Mouse (Mus musculus) urinary bladder, postnatal 0 days (tissue): ENCODE data around the gene Gzme. TPM values are rescaled to one million over a fixed set of nuclear protein-coding genes. Genes with fewer than 3 reads are reported as not detected.

Experiments used
- microRNA-seq: library from miRNA; unstranded; fragments of <30 nt; microRNA quantifications from one replicate; pipeline ENCODE4, GENCODE M21; 2016
- polyA plus RNA-seq: library from polyadenylated mRNA; unstranded; fragments of >200 nt; fragmentation: Nextera tagmentation; extraction: Ambion mirVana; gene quantifications from 2 replicates; pipeline ENCODE4 v1.2.1, GENCODE M21; 2015

Gene Gzme
- polyA plus RNA-seq = not detected in 2 replicates

DNA sequence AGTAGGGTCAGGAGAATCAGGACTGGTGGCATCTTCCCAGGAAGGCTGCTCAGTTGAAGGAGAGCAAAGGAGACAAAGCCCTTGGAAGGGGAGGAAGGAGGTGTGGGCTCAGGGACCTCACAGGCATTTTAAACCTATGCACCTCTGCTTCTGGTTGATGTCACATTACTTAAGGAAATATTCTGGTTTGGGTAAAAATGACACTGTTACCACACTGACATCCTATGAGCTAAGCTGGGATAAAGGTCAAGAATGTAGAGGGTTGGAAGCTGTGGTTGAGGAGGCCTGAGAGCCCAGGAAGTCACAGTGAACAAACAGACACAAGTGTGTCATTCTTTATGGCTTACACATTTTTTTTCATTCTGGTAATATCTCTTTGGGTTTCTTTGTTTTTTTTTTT is at the start of gene Gzme:
Gene Gzme (minus strand): TSS at position 101 of the 400 bp plus-strand sequence.

DNA sequence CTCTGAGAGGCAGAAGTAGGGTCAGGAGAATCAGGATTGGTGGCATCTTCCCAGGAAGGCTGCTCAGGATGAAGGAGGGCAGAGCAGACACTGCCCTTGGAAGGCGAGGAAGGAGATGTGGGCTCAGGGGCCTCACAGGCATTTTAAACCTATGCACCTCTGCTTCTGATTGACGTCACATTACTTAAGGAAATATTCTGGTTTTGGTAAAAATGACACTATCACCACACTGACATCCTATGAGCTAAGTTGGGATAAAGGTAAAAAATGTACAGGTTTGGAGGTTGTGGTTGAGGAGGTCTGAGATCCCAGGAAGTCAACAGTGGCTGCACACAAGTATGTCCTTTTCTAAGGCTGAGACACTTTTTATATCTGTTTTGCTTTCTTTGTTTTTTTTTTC is 39.1 kb upstream of the Gzme start, which contains the start of gene Gzmg:
Gene Gzmg (minus strand): TSS at position 101 of the 400 bp plus-strand sequence.

DNA sequence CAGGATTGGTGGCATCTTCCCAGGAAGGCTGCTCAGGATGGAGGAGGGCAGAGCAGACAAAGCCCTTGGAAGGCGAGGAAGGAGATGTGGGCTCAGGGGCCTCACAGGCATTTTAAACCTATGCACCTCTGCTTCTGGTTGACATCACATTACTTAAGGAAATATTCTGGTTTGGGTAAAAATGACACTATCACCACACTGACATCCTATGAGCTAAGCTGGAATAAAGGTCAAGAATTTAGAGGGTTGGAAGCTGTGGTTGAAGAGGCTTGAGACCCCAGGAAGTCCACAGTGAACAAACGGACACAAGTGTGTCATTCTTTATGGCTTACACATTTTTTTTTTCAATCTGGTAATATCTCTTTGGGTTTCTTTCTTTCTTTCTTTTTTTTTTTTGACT is 12.1 kb upstream of the Gzme start, which contains the start of gene Gzmd:
Gene Gzmd (minus strand): TSS at position 101 of the 400 bp plus-strand sequence.

DNA sequence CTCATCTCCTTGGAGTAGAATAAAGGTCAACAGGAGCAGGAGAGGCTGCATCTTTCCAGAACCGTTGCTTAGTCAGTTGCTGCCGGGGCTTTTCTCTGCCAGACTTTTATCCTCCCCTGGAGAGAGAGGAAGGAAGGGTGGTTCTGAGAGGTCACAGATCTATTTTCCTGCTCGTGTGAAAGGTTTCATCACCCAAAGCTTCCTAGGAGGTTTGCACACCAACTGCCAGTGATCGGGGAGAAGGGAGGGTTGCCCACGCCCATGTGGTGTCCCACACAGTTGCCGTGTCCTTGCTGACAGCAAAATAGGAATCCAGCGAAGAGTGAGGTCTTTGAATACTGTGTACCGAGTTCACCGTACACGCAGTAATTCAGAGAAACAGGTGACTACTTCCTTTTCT is 18.0 kb downstream of the Gzme start, which contains the start of gene Ctsg:
Gene Ctsg (minus strand): TSS at position 189 of the 400 bp plus-strand sequence.

DNA sequence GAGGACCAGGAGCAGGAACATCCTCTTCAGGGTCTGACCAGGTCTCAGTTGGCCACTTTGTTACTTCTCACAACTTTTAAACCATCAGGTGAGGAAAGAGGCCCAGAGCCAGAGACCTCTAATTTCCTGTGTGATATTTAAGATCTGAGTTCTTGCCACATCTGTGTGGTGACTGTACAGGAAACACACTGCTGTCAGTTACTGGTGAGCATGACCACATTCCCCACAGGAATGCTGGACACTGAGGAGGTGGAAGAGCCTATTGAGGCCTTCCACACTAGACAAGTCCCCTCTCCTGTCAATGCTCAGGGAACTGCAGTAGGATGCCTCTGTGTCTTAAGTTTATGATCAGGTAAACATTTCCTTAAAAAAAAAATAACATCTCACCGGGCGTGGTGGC is 35.3 kb downstream of the Gzme start, which contains the start of gene Mcpt8:
Gene Mcpt8 (minus strand): TSS at position 107 of the 400 bp plus-strand sequence.

Small RNA genes lying within 50 kb of the gene (microRNA-seq; reads per million reads assigned to microRNA genes)
- not detected for gene Mir6949

Other genes with a start within 250 kb of the Gzme start
- gene Cbln3, start 236.2 kb downstream of the Gzme start, polyA plus RNA-seq = 0.18 and 0.21 TPM in 2 replicates
- gene Khnyn, start 235.7 kb downstream of the Gzme start, polyA plus RNA-seq = 8.4 and 9.2 TPM in 2 replicates
- 43.8 and 50.4 TPM in 2 replicates for gene Sdr39u1, start 220.3 kb downstream of the Gzme start, polyA plus RNA-seq
- gene Cma1, start 175.9 kb downstream of the Gzme start, polyA plus RNA-seq = 35.6 and 71.0 TPM in 2 replicates
- 0.19 and 0.20 TPM in 2 replicates for gene Cma2, start 169.6 kb downstream of the Gzme start, polyA plus RNA-seq
- gene Mcpt1, start 102.7 kb downstream of the Gzme start, polyA plus RNA-seq = not detected in 2 replicates
- gene Mcpt9, start 90.1 kb downstream of the Gzme start, polyA plus RNA-seq = not detected in 2 replicates
- gene Mcpt2, start 78.6 kb downstream of the Gzme start, polyA plus RNA-seq = 0.25 TPM in 1 of 2 replicates, not detected in the other
- 1.1 and 2.1 TPM in 2 replicates for gene Mcpt4, start 58.3 kb downstream of the Gzme start, polyA plus RNA-seq
- gene Mcpt8, start 35.4 kb downstream of the Gzme start, polyA plus RNA-seq = 0.16 TPM in 1 of 2 replicates, not detected in the other
- 0.17 and 0.27 TPM in 2 replicates for gene Ctsg, start 18.1 kb downstream of the Gzme start, polyA plus RNA-seq
- not detected in 2 replicates for gene Gzmd, start 12.0 kb upstream of the Gzme start, polyA plus RNA-seq
- not detected in 2 replicates for gene Gzmg, start 39.0 kb upstream of the Gzme start, polyA plus RNA-seq
- not detected in 2 replicates for gene Gzmn, start 54.0 kb upstream of the Gzme start, polyA plus RNA-seq
- gene Gzmf, start 90.8 kb upstream of the Gzme start, polyA plus RNA-seq = not detected in 2 replicates
- not detected in 2 replicates for gene Gzmc, start 114.0 kb upstream of the Gzme start, polyA plus RNA-seq
- gene Gzmb, start 141.6 kb upstream of the Gzme start, polyA plus RNA-seq = 0.08 TPM in 1 of 2 replicates, not detected in the other
- gene Atp12a, start 244.4 kb upstream of the Gzme start, polyA plus RNA-seq = 0.11 and 0.42 TPM in 2 replicates